Mouse (Mus musculus): ENCODE results near the gene B830017H08Rik.

Gene B830017H08Rik

DNA sequence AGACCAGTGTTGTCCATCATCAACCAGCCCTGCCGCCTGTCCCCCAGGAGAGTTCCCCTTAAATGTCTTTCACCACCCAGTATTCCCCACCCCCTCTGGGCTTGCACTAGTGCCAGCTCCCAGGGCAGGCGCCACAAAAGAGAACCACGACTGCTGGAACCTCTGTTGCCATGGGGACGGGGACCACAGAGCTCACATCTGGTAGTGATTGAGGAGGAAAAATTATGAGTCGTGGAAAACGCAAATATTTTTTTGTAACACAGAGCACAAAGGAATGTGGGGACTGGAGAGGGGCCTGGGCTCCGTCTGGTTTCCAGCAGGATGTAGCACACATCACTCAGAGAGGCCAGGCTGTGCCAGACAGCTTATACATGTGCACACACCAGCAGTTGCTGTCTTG, 23.2 kb upstream of the B830017H08Rik start:
- DNase-seq (ENCODE audit: low read depth, low spot score) = no peak

DNA sequence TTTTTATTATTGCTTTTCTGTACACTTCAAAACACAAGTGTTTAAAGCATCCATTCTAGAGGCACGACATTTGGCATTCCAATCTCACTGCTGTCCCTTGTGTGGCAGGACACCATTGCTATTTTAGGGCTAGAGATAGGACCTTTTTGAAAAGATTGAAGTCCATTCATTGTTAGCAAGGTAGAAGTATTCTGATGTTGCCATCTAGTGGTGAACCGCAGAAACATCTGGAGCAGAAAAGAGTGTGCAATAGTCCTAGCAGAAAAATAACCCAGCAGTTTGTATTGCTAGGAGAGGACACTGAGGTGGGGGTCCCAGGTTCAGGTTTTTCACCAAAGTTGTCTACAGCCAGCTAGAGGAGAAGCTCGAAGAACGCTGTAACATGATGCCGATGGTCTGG, 20.8 kb upstream of the B830017H08Rik start:
- peak; percentile 62 for DNase-seq (ENCODE audit: low read depth, low spot score)

DNA sequence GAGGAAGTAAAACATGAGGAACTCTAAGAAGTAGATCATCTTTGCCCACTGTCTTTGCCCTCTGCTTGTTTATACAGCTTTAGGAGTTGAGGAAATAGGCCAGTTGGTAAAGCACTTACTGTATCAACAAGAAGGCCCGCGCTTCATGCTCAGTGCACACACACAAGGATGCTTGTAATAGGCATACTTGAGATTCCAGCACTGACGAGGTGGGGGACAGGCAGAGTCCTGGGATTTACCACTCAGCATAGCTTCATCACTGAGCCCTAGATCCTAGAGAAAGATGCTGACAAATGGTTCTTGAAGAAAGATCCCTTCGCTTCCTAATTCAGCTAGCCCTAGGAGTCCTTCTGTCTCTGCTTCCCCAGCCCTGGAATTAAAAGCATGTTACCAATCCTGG, 19.7 kb upstream of the B830017H08Rik start:
- no peak for DNase-seq (ENCODE audit: low read depth, low spot score)

DNA sequence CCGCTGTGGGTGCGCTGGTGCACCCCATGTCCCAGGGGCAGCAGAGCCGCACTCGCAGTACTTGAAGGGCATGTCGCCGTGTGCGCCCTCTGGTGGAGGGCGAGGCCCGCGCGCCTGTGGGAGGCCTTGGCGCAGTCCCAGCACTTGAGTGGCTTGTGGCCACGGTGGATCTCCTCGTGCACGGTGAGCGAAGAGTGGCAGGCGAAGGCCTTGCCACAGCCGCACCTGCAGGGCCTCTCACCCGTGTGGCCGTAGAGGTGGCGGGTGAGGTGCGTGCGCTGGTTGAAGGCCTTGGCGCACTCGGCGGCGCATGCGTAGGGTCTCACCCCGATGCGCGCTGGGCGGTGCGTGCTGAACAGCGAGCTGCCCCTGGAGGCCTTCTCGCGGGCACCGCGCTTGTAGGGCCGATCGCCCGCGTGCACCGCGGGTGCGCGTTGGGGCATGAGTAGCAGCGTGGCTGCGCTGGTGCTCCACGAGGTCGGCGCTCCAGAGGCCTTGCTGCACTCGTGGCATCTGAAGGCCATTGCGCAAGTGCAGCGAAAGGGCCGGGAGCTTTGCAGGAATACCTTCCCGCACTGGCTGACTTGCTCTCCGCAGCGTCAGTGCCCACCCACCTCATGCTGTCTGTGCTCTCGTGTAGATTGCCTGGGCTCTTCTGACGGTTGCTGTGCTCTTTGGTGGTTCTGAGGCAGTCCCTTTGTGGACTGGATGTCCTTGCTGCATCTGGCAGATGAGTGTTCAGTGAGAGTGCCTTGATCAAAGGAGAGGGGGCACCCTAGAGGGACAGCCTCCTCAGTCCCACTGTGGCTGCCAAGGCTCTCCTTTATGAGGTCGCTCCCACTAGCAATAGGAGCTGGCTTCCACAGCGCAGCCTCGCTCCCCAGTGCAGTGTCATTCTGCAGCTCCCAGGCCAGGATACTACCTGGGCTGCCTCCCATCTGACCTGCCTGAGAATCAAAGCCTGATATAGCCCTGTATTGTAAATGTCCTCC, 17.2 kb upstream of the B830017H08Rik start:
- DNase-seq (ENCODE audit: low read depth, low spot score) = peak; percentile 89

DNA sequence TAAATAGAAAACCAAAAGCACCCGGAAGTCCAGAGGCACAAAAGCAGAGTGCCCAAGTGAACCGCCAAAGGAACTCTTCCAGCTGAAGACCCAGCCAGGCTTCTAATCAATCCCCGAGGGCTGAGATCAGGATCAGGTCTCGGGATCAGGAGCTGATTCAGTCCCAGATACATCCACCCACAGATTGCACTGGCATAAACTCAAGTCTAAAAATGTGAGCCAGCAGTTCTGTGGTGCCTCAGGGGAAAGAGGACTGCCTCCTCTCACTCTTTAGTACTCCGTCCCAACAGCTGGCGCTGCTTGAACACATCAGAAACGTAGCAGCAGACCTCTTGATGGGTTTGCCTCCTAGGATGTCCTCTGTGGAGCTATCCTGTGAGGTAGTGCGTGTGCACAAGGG, 16.4 kb upstream of the B830017H08Rik start:
- DNase-seq (ENCODE audit: low read depth, low spot score) = no peak

DNA sequence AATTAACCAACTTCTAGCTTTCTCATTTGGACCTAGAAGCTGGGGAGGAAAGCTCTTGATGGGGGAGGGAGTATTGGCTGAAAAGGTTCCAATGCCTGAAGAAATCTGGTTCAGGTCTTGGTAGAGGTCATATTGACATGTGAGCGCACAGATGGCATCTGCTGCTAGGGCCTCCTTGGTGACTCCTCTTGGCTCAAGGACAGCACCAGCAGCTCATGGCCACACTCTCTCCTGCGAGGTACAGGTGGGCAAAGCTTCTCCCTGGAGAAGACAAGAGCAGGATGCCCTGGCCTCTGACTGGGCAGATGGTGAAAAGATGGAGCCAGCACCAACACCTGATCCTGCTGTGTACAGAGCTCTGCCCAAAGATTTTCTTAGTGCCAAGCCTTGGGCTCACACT, 6.4 kb upstream of the B830017H08Rik start:
- DNase-seq (ENCODE audit: low read depth, low spot score) = no peak

DNA sequence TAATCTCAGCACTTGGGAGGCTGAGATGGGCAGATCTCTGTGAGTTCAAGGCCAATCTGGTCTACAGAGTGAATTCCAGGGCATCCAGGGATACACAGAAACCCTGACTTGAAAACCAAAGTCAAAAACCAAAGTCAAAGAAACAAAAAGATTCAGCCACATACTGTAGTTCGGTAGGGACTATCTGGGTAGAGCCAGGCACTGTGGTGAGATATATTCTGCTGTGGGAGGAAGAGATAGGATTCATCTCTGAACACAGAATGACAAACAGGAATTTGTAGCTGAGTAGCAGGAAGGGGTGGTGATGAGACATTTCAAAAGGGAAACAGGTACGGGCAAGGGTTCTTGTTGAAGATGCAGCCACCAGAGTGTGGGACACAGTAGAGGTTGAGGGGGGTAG, 4.7 kb upstream of the B830017H08Rik start:
- no peak for DNase-seq (ENCODE audit: low read depth, low spot score)

DNA sequence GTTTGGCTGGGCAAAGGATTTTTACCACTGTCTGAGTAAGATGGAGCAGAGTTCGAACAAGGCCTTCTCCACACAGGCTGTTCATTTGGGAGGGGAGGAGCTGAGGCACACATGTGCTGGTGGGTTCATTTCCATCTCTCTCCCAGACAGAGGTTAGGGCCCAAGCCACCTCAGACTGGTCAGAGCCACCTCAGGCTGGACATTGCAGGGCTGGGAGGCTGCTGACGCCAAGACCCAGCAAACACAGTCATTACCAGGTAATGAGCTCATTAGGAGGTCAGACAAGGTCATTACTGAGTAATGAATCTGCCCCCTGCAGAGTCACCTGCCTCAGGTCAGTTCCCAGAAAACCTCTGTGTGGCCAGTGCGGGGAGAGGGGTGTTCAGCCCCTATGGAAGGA, 4.1 kb upstream of the B830017H08Rik start:
- DNase-seq (ENCODE audit: low read depth, low spot score) = no peak

DNA sequence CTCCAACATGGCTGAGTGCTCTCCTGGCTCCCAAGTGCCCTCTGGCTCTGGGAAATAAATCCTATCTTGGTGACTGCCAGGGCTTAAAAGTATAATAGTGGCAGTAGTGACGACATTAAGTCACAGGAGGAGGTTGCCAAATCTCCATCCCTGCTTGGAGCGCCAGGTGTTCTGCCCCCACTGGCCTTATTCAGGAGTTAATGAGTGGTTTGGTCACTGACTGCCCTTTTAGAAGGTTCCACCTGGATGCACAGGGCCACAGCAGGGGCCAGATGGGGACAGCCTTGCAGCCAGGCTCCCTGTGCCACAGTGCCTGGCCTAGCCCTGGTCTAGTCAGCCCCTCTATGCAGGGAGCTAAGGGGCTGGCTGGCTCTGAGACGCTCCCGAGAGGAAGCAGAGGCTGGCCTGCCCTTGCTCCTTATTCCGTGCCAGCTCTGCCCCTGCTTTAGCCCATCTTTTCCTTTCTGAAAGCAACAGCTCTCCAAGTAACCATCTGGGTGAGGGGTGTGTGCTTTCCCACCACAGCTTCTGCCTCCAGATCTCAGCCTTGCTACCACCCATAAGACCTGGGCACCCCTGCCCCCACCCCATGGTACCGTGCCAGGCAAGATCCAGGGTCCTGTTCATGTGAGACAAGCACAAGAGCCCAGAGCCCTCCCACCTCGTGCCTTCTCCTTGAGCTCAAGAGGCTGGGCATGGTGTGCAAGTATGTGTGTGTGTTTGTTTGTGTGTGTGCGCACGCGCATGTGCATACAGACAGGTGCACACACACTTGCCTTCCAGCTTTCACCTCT, 2.3 kb upstream of the B830017H08Rik start:
- no peak for DNase-seq (ENCODE audit: low read depth, low spot score)

DNA sequence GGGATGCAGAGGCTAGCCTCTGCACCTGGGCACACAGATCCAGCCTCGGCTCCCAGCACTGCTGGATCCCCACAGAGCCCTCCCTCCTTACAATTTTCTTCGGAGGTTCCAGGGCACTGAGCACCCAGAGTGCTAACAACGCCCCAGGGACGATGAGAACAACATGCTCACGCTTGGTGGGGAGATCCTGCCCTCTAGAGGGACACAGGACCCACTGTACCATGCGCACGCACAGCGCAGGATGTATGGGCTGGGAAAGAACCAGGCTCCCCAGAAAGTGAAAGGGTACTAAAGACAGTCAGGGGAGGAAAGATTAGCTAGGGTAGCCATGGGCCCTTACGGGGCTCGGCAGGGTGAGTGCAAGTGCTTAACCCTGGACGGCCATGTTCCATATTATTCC, 1.1 kb upstream of the B830017H08Rik start:
- DNase-seq (ENCODE audit: low read depth, low spot score) = peak; percentile 55

DNA sequence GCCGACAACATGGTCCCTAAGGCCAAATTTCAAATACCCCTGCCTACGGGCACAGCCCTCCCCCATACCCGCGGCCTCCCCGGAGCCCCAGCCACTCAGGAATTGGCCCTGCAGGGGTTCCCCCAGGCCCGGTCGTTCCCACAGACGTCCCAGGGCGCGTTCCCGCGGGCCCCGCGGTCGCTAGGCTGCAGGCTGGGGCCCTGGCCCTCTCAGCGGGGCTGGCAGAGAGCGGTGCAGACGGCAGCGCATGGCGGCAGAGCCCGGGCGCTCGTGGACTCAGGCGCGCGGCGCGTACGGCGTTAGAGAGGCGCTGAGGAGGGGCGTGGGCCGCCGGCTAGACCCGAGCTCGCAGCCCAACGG, 380 bp downstream of the B830017H08Rik start:
- peak; percentile 63 for DNase-seq (ENCODE audit: low read depth, low spot score)

DNA sequence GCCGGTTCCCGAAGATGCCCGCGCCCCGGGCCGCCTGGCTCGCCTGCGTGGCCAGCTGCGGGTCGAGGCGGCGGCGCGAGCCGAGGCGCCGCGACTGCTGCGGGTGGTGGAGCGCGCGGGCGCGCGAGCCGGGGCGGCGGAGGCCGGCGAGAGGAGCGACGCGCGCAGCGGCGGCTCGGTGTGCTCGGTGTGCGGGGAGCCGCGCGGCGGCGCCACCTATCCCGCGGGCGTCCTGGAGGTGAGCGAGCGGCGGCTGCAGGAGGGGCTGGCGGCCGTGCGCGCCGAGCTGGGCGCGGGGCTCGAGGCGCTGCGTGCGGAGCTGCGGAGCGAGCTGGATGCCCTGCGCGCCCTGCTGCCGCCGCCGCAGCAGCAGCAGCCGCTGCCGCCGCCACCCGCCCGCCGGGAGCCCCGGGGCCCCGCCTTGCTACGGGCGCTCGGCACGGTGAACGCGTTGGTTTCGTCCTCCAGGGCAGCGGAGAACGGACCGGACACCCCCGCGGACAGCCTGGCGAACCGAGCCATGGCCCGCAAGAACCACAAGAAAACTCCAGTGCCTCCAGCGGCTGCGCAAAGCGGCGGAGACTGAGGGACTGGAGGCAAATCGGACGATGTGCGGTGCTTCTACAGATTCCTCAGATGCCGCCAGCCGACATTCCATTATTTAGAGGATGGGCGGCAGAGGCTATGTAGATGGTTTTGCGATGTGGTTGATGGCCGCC, 919 bp downstream of the B830017H08Rik start:
- DNase-seq (ENCODE audit: low read depth, low spot score) = peak; percentile 80

DNA sequence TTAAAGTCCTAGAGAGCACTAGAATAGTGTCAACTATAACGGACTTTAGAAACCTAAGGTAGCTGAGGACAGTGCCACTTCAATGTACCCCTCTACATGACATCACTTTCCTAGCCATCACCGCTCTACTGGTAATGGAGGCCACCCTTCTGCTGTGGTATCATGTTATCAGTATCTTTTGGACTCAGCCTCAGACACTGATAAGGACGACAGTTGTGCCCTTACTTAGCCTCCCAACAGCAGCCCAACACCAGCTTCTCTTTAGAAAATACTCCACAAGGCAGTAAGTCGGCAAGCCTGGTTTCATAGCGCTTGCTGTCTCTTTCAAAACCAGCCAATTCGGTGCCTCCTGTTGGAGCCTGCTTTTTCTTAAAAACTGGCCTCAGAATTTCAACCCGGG, 1.6 kb downstream of the B830017H08Rik start:
- no peak for DNase-seq (ENCODE audit: low read depth, low spot score)

DNA sequence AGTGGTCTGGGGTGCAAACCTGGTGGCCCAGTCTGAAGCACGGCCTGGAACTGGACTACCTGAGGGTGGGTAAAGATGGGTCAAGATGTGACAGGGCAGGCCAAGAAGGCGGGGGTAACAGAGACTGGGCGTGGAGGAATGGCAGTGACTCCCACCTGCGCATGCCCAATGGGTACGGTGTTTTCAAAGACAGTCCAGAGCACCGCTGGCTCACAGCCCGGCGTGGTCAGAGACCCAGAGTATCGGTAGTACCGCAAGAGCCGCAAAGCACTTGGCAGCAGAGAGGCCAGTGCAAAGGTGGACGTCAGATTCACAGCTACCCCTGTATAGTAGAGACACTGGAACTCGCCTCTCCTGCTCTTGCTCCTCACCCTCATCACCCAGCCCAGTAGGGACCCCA, 2.6 kb downstream of the B830017H08Rik start:
- peak; percentile 33 for DNase-seq (ENCODE audit: low read depth, low spot score)

DNA sequence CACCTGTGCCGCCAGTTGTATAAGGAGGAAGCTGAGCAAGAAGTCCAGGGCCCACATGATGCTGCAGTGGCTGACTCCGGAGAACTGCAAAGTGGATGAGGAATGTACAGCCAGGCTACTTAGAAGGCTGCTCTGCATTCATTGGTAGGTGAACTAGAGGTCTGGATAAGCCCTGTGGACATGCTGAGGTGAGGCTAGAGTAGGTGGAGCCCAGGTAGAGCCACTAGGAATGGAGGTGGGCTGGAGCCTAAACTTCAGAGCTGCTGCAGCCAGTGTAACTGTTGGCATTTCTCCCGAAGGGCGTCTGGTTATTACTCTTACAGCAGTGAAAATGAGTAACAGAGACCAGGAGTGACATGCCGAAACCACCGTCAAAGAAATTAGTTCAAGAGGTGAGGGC, 5.1 kb downstream of the B830017H08Rik start, which contains the start of gene Car15:
Gene Car15, minus strand, starts transcription at position 314 of the 400 bp plus-strand sequence.
- no peak for DNase-seq (ENCODE audit: low read depth, low spot score)

DNA sequence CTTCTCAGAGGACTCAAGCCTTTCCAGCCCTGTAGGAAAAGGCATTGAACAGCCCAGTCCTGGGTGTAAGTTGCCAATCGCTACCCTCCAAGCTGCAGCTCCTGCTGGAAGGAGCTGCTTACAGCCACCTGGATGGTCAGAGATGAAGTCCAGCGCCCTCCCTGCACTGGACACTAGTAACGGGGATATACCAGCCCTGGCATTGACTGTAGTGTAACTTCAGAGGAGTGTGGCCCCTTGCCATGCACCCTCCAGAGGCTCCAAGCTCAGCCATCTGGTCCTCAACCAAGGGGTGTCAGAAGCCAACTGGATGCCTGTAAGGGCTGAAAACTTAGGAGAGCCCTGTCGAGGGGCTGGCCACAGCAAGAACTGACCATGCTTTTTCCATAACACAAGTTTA, 7.1 kb downstream of the B830017H08Rik start:
- no peak for DNase-seq (ENCODE audit: low read depth, low spot score)

DNA sequence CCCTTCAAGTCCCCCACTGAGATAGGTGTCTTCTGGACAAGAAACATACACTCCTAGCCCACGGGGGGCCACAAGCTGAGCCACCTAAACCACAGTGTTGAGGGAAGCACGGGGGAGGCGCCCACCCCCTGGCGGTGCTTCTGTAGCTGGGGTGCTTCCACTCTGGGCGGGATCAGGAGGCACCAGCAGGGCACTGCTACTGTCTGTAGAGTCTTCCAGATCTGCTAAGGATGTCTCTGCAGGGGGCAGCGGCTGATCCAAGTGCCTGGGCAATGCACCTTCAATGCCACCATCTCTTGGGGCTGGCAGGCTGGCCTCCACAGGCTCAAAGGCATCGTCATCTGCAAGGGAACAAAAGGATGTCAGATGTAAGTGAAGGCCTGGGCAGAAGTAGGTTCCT, 9.5 kb downstream of the B830017H08Rik start:
- DNase-seq (ENCODE audit: low read depth, low spot score) = no peak

DNA sequence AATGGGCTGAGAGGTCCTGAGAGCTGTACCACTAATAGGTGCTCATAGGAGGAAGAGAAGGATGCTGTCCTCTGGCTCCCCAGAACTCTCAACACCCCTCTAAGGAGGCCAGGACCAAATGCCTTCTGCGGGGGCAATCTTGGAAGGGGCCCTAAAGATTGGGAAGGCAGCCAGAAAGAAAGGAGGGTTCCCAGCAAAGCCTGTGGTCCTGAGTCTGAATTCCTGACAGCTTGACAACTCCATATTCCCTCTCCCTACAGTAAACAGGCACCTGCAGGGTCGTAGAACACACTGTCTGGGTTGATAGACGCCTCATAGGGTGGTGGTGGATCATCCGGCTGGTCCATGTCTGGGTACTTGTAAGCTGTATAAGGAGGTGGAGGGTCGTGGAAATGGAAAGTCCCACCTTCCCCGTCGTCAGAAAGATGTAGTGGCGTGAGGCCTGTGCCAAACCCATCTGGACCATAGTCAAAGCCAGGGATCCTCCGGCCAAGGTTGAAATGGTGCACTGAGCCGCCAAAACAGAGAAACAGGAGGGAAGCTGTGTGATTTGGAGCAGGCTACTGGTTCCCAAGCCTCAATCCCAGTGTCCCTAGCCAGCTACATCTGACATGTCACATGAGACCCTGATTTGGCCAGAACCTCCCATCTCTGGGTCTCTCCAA, 10.9 kb downstream of the B830017H08Rik start:
- no peak for DNase-seq (ENCODE audit: low read depth, low spot score)

DNA sequence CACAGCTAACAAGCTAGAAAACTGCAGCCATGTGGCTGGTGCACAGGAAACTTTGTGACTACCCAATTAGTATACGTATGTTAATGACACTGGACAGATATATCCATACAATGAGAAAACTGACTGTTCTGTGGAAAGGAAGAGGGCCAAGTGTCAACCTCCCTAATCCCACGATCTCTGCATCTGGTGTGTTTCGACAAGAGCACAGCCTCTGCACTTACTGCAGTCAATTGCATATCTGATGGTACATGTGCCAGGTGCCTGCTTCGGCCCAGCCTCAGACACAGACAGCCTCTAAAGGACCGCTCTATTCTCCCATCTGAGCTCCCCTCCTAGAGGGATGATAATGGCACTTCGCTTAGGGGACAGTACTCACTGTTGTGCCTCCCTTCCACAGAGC, 15.5 kb downstream of the B830017H08Rik start:
- DNase-seq (ENCODE audit: low read depth, low spot score) = no peak

DNA sequence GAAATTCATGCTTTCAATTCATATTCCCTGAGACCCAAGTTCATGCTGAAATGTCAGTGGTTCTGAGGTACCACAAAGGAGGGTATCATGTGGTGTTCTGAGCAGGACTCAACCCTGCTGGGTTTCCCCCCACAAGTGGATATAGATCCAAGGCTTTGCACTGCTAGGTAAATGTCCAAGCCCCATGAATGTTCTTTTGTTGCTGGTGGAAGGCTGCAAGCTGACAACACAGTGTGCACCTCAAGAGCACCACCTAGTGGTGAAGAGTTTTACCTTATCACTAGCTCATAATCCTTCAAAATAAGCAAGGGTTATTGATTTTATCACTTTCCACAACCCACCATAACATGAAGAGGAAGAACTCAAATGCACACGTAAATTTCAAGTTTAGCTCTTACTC, 16.0 kb downstream of the B830017H08Rik start:
- peak; percentile 58 for DNase-seq (ENCODE audit: low read depth, low spot score)

DNA sequence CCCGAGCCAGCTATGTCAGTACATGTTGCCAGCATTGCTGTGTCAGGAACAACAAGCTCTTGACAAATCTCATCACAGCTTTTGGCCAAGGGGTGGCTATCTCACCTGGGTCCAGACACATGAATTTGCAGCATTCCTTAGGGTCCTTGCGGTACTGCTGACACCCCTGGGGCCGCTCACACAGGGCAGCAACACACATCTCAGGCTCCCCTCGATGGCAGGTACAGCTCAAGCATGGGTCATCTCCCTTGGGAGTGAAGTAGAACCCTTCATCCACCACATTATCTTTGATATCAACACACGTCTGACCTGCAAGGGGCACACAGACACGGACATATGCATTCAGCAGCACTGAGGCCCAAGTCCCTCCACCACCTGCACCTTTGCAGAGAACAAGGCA, 16.6 kb downstream of the B830017H08Rik start:
- no peak for DNase-seq (ENCODE audit: low read depth, low spot score)

All from R1 (cell line).